Mouse (Mus musculus) ovary, postnatal 10 days (tissue): Measurements from ENCODE around the gene Megf11.
"Not testable (repeated sequence)": the region's sequence is repeated elsewhere in the genome, so short reads cannot be mapped to it uniquely, and the experiment has no call there.

Experiments
- DNase-seq: peaks from one replicate; pipeline ENCODE4 v3.0.0; 2022; ENCODE audit warnings: low spot score

Megf11 gene

DNA sequence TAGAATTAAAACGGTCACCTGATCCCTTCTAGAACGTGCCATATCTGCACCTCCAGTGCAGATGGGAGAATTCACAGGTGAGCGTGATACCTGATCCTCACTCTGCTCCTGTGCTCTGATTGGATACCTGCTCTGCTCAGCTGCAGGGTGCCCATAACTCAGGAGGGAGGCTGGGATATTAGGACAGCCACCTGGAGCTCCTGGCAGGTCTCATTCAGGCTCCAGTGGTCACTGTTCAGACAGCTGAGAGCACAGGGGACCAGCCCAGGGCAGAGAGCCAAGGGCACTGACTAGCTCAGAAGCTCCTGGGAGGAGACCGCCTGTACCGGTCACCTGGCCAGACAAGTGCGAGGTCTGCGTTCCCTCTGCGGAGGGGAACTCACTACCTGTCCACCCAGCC lies 80.7 kb downstream of the Megf11 start:
- DNase-seq: no peak

DNA sequence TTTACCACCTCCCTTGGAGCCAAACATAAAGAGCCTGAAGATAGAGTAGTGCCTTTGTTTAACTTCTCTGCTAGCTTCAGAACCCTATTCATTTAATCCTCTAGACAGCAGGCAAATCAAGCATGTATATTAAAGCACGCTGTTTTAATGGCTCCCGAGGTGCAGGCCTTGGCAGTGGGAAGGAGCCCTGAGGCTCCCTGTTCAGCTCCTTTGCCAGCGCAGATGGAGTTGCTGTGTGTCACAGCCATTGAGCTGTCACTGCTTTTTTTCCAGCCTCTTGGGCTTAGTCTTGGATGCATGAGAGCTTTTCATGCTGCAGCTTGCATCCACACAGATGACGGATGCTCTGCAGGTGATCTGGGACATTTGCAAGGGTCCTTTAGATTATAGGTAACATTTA lies 81.1 kb downstream of the Megf11 start:
- no peak for DNase-seq

GRCm38 (mm10) chr9:64470806-64471205 lies 85.4 kb downstream of the Megf11 start:
- DNase-seq: no peak

DNA sequence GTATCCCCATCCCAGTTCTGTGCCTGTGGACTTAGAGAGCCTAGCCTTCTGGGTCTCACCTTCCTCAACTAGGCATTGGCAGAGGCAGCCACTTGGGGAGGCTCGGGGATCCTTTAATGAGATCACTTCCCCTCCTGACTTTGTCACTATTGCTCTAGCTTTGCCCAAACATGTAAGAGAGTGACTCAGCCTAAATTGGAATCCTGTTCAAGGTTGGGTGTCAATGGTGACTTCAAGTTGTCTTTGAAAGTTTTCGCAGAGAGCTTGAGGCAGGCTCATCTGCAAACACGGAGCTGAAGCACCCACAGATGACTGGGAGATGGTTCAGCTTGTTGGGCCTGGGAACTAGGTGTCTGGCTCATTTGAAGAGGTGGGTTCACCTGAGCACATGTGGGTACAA lies 85.9 kb downstream of the Megf11 start:
- no peak for DNase-seq

- no peak for DNase-seq
Measured at GRCm38 (mm10) chr9:64472165-64472564, 86.7 kb downstream of the Megf11 start.

- DNase-seq: no peak
Measured at GRCm38 (mm10) chr9:64472743-64473142, 87.3 kb downstream of the Megf11 start.

- DNase-seq: no peak
Measured at GRCm38 (mm10) chr9:64473170-64473569, 87.7 kb downstream of the Megf11 start.

- DNase-seq: no peak
Measured at GRCm38 (mm10) chr9:64473695-64474094, 88.3 kb downstream of the Megf11 start.

GRCm38 (mm10) chr9:64474142-64474541 lies 88.7 kb downstream of the Megf11 start:
- no peak for DNase-seq

DNA sequence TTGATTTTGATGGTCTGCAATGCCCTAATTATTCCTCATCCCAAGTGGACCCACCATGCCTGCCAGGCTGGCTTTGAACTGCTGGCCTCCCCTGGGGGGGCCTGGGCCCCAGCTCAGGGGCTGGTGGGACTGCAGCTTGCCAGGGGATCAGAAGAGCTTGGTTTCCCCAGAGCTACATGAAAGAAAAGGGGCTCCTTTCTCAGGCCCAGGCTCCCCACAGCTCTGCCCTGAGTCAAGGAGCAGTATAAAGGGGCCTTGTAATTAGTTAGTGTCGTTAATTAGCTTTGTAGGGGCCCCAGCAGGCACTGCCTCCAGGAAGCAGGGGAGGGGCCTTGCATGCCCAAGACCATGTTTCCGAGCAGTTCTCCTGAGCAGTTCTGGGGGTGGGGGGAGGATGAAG lies 90.5 kb downstream of the Megf11 start:
- no peak for DNase-seq

DNA sequence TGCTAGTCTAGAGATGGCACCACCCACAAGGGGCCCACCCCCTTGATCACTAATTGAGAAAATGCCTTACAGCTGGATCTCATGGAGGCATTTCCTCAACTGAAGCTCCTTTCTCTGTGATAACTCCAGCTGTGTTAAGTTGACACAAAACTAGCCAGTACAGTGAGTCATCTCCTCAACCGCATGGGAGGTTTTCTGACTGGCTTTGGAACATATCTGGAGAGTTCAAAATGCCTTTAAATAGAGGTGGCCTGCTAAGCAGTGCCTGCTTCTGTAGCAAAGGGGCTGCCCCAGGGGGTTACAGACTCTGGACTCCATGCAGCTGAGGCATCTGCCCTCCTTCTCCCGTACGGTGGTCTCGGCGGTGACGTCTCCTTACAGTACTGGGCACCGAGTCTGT lies 92.0 kb downstream of the Megf11 start:
- not testable (repeated sequence) for DNase-seq

DNA sequence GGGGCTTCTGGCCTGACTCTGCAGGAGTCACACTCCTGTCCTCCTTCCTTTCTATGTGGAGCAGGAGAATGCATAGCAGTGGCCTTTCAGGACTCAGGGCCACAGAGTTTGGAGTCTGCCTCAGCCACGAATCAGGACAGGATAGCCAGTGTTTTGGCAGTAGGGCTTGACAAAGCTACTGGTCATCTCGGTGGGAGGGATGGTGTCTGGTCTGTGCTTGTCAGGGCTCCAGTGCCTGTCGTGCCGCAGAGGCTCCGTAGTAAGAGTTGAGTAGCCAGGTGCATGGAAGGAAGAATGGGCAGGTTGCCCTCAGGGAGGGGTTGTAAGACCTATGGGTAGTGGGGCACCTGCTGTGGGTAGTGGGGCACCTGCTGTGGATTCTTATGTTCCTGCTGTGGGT lies 96.7 kb downstream of the Megf11 start:
- DNase-seq: no peak

GRCm38 (mm10) chr9:64487377-64487776 lies 102.0 kb downstream of the Megf11 start:
- DNase-seq: no peak

GRCm38 (mm10) chr9:64494647-64495046 lies 109.2 kb downstream of the Megf11 start:
- no peak for DNase-seq

DNA sequence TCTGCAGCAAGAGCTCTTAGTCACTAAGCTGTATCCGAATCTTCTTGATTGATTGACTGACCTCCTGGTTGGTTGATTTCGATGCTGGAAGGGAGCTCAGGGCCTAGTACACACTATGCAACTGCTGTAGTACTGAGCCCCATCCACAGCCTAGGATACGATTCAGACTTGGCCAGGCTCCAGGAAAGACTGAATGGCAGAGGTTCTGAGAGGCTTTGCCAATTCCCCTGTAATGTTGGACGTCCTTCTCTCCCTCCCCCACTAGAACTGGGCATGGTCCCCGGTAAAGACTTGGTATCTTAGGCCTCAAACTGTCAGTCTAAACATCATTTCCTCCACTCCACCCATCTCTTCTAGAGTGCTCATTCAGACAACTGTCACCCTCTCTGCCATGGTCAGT lies 113.5 kb downstream of the Megf11 start:
- no peak for DNase-seq

GRCm38 (mm10) chr9:64501211-64501610 lies 115.8 kb downstream of the Megf11 start:
- DNase-seq: no peak

DNA sequence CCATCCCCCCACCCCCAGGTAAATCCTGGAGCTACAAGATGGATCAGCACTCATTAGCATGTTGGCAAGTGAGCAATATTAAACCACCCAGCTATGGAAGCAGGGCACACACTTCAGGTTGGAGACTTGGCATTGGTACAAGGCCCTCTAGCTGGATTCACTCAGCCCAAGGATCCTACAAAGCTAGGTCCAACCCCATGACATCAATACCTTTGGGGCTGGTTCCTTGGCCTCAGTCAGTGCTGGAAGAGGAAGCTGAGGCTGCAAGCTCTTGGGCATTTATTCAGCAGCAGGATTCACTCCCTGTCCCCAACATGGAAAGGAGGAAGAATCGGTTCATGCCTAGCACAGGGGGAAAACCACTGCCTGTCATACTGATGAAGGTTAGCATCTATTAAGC lies 118.6 kb downstream of the Megf11 start:
- DNase-seq: no peak

GRCm38 (mm10) chr9:64504456-64504855 lies 119.0 kb downstream of the Megf11 start:
- DNase-seq: no peak

DNA sequence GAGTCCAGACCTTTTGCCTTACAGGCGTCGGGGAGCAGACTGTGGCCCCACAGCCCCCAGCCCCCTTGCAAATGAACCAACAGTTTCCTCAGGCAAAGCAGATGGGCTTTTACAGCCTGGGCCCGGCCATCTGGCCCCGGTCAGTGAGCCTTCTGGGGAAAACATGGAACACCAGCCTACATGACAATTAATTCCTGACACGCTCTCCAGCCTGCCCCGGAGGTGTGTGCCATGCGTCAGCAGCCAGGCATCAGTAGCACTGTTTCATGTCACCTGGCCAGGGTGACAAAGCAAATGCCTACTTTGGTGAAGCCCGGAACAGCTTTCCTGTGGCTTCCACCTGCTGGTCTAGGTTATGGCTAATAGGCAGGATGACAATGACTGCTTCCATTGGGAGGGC lies 119.5 kb downstream of the Megf11 start:
- no peak for DNase-seq

DNA sequence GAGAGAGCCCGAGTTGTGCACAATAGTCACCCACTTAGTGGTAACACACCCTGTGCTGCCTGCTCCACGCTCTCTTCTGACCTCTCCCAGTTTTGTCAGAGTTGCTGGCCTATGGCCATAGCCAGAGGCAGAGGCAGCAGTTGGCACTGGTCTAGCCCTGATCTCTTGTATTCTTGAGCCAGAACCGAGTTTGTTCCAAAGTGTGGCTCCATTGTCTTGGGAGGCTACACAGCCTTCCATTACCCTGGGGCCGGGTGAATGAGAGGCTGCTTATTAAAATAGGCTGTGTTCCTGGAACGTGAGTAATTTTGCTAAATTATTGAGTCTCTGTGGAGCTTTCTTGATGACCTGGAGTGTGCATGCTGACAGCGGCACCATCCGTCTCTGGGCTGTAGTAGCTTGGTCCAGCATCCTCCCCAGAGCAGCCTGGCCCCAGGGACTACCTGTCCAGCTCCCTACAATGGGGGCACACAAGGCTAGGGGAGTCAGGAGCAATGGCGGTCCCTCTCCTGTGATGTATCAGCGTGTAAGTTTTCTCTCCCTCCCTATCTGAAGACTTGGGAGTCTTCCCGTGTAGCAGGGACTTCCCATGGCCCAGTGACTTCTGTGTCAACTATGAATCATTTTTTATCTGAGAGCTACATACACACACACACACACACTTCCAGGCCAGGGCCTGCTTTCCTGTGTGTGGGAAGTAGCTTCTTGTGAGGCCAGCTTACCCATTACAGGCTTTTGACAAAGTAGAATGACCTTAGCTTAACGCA lies 121.2 kb downstream of the Megf11 start:
- no peak for DNase-seq

DNA sequence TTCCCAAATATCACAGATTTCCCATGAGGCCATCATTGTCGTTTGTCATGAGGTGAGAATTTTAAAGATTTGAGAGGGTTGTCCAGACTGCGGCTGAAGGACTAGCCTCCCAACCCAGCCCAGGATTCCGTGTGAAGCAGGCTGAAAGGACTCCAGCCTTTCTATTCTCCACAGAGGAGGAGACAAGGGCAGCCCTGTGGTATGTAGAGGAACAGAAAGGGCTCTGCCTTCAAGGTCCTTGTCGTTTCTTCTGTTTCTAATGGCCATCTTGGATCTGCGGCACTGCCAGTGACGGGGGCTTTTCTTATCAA lies 121.7 kb downstream of the Megf11 start:
- DNase-seq: no peak

GRCm38 (mm10) chr9:64507995-64508394 lies 122.6 kb downstream of the Megf11 start:
- no peak for DNase-seq

GRCm38 (mm10) chr9:64514826-64515225 lies 129.4 kb downstream of the Megf11 start:
- DNase-seq: no peak

GRCm38 (mm10) chr9:64519921-64520746 lies 134.7 kb downstream of the Megf11 start:
- no peak for DNase-seq
